Mouse (Mus musculus): ENCODE results near the gene Clec2g. TPM values are rescaled to one million over a fixed set of nuclear protein-coding genes. Genes with fewer than 3 reads are reported as not detected.
"Not testable (repeated sequence)": the region's sequence is repeated elsewhere in the genome, so short reads cannot be mapped to it uniquely, and the experiment has no call there.

The Clec2g gene
- 0.17 and 0.23 TPM in 2 replicates for polyA plus RNA-seq (2015; fragmentation: Nextera tagmentation; extraction: Ambion mirVana)

GRCm38 (mm10) chr6:128934081-128934480 is at the start of gene Clec2g:
TSS of gene Clec2g (plus strand) at chr6:128934381.
- DNase-seq (ENCODE audit: low spot score): not testable (repeated sequence)

DNA sequence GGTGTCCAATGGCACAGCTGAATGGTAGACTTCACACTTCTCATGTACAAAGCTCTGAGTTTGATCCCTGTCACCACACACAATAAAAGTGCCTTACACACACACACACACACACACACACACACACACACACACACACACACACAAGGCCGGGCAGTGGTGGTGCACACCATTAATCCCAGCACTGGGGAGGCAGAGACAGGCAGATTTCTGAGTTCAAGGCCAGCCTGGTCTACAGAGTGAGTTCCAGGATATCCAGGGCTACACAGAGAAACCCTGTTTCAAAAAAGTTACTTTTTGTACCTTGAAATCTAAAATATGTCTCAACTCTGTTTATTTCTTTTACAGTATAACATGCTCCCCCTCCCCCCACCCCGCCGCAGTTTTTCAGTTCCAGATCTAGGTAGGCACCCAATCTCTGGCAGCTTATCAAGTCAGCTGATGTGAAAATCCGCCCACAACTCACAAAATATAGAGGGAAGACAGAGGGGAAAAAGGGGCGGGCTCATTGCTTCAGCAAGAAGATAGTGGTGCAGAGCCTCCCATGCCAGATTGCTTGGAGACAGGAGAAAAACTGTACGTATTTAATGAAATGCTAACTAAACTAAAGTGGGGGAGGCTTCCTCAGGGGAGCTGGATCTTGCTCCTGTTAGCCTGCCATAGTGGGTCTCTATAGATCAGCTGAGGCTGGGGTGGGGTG is 46.9 kb upstream of the Clec2g start, which contains the start of gene Clec2i:
Clec2i (plus strand) TSS at position 498 of the 700 bp plus-strand sequence.
- peak; percentile 67 for DNase-seq (ENCODE audit: low spot score)

DNA sequence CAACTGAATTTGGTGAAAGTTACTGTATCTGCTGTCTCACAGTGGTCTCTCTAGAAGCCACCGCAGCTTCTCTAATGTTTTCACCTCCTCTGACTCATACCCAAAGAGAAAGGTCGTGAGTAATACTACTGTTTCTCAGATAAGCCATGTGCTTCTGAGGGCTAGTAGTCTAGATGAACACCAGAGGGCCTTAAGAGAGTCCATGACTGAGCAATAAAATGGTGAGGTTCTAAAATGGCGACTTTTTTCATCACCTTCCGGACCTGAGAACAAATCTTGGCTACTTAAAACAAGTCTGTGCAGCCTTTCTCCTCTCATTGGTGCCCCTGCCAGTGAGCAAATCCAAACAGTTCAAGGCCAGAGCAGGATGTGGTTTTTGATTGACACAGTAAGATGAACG is 45.3 kb upstream of the Clec2g start:
- DNase-seq (ENCODE audit: low spot score): peak; percentile 85

DNA sequence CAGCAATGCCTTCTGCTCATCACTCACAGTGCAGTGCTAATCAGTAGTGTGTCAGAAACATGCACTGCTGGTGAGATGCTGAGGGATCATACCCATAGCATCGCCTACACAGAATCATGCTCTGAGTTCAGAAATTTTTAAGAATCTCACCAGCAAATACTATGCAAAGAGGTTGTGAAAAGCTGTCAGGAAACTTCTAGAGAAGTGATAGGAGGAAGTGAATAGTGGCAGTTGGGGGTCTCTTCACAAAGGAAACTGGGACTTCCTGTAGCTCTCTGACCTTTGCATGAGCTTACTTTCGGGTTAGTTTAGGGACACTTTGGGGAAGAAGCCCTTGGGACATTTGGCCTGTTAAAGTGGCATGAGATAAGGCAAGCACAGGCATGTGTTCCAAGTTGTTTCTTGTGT is 43.2 kb upstream of the Clec2g start, which contains the start of gene BC035044:
BC035044 (minus strand) TSS at position 179 of the 408 bp plus-strand sequence.
- DNase-seq (ENCODE audit: low spot score): peak; percentile 69

DNA sequence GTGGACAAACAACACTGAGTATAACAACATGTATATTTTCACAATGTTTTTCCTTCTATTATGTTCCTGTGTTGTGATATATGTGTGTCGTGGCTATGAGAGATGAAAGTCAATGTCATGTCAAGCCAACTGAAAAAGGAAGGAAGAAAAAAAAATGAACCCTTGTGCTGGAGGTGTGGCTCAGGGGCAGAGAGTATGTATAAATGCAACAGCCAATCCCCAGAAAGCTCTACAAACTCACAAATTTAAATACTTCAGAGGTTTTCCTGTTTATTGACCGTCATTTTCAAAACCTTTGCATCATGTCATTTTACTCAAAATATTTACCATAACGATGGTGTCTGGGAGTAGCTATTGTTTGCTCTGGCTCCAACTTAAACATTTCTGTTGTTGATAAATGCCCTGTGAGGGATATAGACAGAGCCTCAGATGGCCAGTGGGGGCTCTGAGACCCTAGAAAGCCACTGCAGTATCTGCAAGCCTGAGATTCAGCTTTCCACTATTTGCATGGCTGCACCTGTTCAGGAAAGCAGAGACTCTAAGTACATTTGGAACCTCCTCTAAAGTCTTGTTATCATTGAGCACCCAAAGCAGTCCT is 38.7 kb upstream of the Clec2g start:
- DNase-seq (ENCODE audit: low spot score): no peak

DNA sequence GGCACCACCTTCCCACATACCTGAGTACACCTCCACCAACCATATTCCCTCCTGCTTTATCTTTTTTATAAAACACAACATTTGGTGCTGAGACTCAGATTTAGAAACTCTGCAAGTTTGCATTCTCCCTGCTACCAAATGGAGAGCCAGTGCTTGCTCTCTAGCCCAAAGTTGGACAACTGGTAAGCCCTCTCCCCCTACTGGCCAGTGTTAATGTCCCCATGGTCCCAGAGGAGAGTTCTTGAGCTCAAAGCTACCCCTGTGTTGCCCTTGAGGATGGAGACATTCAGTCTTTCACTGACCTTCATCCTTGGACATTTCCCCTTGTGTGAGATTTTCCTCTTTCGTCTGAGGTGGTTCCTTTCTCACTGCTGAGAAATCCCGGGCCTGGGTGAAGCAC is 34.1 kb upstream of the Clec2g start:
- DNase-seq (ENCODE audit: low spot score): no peak

DNA sequence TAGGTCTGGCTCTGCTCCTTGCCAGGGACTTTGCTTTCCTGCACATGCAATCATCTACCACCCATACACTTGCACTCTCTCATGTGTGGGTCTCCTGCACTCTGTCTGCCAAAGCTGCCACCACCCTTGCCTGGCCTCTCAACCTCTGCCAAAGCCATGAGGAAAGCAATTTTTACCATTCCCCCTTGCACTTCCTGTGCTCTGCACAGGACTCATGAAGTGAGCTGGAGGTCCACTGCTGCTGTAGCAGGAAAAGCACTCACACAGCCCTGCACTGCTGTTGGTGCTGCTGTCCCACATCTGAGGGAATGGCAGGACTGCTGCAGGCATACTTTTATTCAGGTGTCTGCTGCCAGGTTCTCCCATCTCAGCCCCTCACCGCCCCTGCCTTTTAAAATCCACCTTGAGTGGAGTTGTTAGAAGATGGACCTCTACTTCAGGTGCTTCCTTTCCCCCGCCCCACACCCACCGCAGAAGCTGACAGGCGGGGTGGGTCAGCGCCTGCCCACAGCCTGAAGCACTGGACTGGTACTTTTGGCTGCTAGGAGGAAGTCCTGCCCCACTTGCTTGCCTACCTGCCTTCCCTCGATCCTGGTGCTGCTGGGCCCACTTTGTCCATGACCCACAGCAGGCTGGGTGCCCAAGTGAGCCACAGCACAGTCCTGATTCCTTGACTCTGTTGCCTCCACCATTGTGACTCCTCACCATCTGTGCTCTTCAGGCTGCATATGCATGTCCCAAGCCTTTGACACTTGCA is 33.2 kb upstream of the Clec2g start:
- DNase-seq (ENCODE audit: low spot score): not testable (repeated sequence)

- no peak for DNase-seq (ENCODE audit: low spot score)
Measured at GRCm38 (mm10) chr6:128913598-128914254, 20.5 kb upstream of the Clec2g start.

- no peak for DNase-seq (ENCODE audit: low spot score)
Measured at GRCm38 (mm10) chr6:128917322-128917721, 16.9 kb upstream of the Clec2g start.

GRCm38 (mm10) chr6:128933050-128933449 is 1.1 kb upstream of the Clec2g start:
- no peak for DNase-seq (ENCODE audit: low spot score)

DNA sequence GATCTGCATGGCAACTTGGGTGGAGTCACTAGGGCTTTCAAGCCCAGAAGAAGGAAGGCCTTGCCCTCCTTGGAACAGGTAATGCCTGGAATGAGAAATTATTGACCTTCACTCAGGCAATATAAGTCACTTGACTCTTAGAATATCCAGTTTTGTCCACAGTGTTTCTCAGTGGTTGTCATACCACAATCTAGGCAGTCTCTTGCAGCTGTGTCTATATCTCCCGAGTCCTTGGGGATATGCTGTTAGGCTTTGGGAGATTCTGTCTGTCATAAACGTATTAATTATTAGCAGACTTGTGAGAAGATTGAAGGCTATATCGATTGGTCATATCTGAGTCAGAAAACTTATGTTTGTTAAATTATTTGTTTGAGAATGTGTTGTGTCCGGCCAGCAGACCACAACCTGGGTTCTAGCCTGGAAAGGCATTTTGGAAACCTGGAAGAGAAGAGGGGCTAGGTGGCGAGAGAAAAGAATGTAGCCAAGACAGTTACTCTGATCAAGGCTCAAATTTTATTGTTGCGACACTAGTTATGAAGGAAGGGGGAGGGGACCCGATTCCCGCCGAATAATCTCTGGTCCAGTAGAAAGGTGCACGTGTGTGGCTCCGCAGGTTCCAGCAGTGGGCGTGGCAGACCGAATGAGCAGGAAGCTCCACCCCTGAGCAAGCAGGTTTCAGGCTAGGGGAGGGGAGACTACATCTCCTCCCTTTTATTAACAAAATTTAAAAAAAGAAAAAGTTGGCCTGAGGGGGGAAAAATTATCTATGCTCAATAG is 1.9 kb downstream of the Clec2g start:
- DNase-seq (ENCODE audit: low spot score): not testable (repeated sequence)

DNA sequence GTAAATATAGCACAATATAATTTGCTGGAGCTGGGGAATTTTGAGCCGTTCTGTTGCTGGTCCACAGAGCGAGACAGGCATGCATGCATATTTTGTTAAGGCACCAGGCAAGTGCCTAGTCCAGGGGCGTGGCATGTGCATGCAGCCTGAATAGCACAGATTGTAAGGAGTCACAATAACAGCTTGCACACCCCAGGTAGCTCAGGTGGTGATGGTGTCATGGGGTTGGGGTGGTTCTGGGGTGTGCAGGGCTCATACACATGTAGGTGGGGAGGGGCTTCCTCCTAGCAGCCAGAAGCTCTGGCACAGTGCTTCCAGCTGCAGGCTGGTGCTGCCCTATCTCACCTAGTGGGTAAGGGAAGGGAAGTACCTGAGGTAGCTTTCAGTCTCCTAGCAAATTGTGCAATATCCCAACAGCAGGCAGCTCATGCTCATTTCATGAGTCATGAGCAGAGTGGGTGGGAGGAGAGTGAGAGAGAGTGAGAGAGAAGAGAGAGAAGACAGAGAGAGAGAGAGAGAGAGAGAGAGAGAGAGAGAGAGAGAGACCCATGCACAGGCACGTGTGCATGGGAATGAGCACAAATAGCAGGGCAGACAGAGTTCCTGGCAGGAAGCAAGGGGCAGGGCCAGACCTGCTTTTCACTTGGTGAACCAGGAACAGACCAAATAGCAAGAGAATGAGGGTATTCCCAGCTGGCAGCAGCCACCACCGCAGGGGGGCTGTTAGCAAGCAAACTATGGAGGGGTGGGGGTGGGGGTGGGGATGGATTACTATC is 7.7 kb downstream of the Clec2g start:
- DNase-seq (ENCODE audit: low spot score): no peak

- no peak for DNase-seq (ENCODE audit: low spot score)
Measured at GRCm38 (mm10) chr6:128945564-128945963, 11.4 kb downstream of the Clec2g start.

DNA sequence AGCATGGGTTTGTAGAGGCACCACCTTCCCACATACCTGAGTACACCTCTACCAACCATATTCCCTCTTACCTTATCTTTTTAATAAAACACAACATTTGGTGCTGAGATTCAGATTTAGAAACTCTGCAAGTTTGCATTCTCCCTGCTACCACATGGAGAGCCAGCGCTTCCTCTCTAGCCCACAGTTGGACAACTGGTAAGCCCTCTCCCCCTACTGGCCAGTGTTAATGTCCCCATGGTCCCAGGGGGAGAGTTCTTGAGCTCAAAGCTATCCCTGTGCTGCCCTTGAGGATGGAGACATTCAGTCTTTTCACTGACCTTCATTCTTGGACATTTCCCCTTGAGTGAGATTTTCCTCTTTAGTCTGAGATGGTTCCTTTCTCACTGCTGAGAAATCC is 26.9 kb downstream of the Clec2g start:
- DNase-seq (ENCODE audit: low spot score): no peak

DNA sequence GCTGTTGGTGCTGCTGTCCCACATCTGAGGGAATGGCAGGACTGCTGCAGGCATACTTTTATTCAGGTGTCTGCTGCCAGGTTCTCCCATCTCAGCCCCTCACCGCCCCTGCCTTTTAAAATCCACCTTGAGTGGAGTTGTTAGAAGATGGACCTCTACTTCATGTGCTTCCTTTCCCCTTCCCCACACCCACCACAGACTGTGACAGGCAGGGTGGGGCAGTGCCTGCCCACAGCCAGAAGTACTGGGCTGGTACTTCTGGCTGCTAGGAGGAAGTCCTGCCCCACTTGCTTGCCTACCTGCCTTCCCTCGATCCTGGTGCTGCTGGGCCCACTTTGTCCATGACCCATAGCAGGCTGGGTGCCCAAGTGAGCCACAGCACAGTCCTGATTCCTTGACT is 27.9 kb downstream of the Clec2g start:
- DNase-seq (ENCODE audit: low spot score): not testable (repeated sequence)

DNA sequence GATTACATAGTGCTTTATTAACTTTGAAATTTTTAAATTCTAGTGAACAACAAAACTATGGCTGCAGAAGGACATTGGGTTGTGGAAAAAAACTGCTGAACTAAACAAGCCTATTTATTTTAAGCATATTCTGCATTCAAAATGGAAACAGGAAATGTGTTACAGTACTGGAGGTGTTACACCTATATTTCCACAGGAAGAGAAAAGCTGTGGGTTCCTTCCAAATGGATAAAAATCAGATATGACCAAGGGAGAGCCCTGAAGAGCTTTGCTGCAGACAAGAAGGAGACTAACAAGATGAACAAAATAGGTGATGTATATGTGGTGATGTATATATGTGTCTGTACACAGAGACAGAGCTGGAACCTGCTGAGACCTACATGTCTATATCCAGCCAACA is 30.3 kb downstream of the Clec2g start:
- DNase-seq (ENCODE audit: low spot score): no peak

GRCm38 (mm10) chr6:128968463-128968862 is 34.3 kb downstream of the Clec2g start:
- DNase-seq (ENCODE audit: low spot score): no peak

DNA sequence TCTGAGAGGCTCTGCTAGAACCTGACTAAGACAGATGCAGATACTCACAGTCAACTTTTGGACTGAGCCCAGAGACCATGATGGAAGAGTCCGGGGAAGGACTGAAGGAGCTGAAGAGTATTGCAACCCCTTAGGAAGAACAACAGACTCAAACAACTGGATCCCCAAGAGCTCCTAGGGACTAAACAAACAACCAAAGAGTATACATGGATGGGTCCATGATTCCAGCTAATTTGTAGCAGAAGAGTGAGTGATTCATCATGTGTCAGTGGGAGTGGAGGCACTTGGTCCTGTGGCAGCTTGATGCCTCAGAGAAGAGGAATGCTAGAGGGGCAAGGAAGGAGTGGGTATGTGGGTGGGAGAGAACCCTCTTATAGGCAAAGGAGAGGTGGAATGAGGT is 35.6 kb downstream of the Clec2g start:
- no peak for DNase-seq (ENCODE audit: low spot score)

DNA sequence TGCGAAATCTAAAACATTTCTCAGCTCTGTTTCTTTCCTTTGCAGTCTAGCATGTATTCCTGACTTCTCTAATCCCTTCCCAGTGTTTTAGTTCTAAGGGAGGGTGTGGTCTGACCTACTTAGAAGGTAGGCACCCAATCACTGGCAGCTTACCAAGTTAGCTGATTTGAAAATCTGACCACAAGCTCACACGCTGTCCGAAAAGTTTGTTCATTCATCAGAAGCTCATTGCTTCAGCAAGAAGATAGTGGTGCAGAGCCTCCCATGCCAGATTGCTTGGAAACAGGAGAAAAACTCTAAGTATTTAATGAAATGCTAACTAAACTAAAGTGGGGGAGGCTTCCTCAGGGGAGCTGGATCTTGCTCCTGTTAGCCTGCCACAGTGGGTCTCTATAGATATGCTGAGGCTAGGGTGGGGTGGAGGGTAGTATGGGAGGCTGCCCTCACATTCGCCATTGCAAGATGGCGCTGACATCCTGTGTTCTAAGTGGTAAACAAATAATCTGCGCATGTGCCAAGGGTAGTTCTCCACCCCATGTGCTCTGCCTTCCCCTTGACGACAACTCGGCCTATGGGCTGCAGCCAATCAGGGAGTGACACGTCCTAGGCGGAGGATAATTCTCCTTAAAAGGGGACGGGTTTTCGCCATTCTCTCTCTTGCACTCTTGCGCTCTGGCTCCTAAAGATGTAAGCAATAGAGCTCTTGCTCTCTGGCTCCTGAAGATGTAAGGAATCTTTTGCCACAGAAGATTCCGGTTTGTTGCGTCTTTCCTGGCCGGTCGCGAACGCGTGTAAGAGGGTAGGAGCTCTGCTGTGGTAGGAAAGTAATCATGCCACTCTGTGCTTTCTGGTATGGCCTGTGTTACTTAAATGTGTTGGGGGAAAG is 36.6 kb downstream of the Clec2g start:
- not testable (repeated sequence) for DNase-seq (ENCODE audit: low spot score)
